Mouse (Mus musculus) embryonic fibroblast, embryonic 13.5 days (primary cell): ENCODE measurements around the gene Srp9.

ENCODE experiments used
- CTCF ChIP-seq: IDR thresholded peaks from 2 replicates; pipeline ENCODE4 v1.5.1; 2011; ENCODE audit warnings: mild to moderate bottlenecking, control low read depth, low read length, moderate library complexity, borderline replicate concordance; ENCODE audit not compliant: insufficient read depth
- POLR2A ChIP-seq: IDR thresholded peaks from 2 replicates; pipeline ENCODE4 v1.6.1; 2011; ENCODE audit warnings: low read depth, mild to moderate bottlenecking, control low read depth, low read length, moderate library complexity

DNA sequence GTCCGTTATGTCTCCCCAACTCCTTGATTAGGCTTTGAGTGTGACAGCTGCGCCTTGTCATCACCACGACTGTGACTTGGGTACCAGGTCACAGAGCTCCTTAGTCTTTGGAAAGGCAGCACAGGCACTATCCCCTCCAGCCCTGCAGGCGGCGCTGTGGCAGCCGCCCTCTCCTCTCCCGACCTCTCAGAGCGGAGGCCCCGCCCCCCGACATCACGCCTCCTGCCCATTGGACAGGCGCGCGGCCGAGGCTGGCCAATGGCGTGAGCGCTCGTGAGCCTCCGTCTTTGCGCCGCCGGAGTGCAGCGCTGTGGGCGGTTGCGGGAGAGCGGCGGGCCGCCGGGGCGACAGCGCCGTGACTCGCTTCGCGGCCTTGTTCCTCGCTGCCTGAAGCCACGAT, at the start of gene Srp9:
- TF ChIP-seq POLR2A = peak; percentile 71
- peak; percentile 89 for TF ChIP-seq CTCF
